Mouse (Mus musculus): ENCODE results near the gene Klhl5. TPM values are rescaled to one million over a fixed set of nuclear protein-coding genes. Genes with fewer than 3 reads are reported as not detected.

Klhl5 gene
- polyA plus RNA-seq, 1 experiment from 2014 or later: 25.3 TPM

GRCm38 (mm10) chr5:65145499-65146101 lies 38.3 kb downstream of the Klhl5 start:
- Histone ChIP-seq H3K27me3 (ENCODE audit: control insufficient read depth, insufficient read depth, low read length) (no peaks in the 10 kb centered on the region), H3K4me1 (replicated peaks; ENCODE audit: control insufficient read depth, insufficient read depth, low read length) (no peaks in the 10 kb centered on the region), H3K4me3 (ENCODE audit: low read depth, low read length) (no peak overlapping the region), H3K4me2 (replicated peaks; ENCODE audit: low read depth, low read length) (no peak overlapping the region), H3K9me3 (ENCODE audit: control insufficient read depth, low read length) (no peaks in the 10 kb centered on the region), H3K9ac (ENCODE audit: low read depth, low read length) (no peak overlapping the region), H3K27ac (ENCODE audit: low read depth, low read length) (no peak overlapping the region), H3K36me3 (ENCODE audit: control insufficient read depth, insufficient read depth, low read length) (peaks cover 2% of the 10 kb centered on the region; the same call in 1 of the 2 replicates)
- WGBS: 92% methylated on average over 9 of the region's 9 CpGs
- DNase-seq (ENCODE audit: low spot score): no peak
- ATAC-seq (ENCODE audit: low FRiP score): no peak

- Histone ChIP-seq H3K4me1 (replicated peaks; ENCODE audit: control insufficient read depth, insufficient read depth, low read length) (no peaks in the 10 kb centered on the region), H3K4me2 (replicated peaks; ENCODE audit: low read depth, low read length) (no peak overlapping the region), H3K36me3 (ENCODE audit: control insufficient read depth, insufficient read depth, low read length) (peaks cover 2% of the 10 kb centered on the region; the same call in 1 of the 2 replicates), H3K9me3 (ENCODE audit: control insufficient read depth, low read length) (no peaks in the 10 kb centered on the region), H3K9ac (ENCODE audit: low read depth, low read length) (no peak overlapping the region), H3K4me3 (ENCODE audit: low read depth, low read length) (no peak overlapping the region), H3K27me3 (ENCODE audit: control insufficient read depth, insufficient read depth, low read length) (no peaks in the 10 kb centered on the region), H3K27ac (ENCODE audit: low read depth, low read length) (no peak overlapping the region)
- WGBS: 91% methylated on average over 6 of the region's 6 CpGs
- ATAC-seq (ENCODE audit: low FRiP score): no peak
- no peak for DNase-seq (ENCODE audit: low spot score)
Observed at GRCm38 (mm10) chr5:65146749-65147148, 39.4 kb downstream of the Klhl5 start.

DNA sequence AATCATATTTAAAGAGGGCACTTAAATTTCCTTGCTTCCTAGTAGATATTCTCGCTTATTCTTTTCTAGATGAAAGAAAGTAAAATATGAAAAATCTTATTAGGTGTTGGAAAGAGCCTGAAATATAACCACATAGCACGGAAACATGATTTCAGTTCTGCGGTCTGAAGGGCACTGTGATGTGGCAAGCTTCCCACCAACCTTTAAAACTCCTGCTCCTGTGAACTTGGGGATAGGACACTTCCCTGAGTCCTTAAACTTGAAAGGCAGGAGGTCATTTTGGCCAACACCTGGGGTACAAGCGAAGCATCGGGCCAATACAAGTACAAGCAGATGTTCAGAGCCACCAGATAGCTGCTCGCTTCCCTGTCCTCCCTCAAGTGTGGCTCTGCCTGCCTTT lies 42.4 kb downstream of the Klhl5 start:
- H3K36me3 ChIP-seq (ENCODE audit: control insufficient read depth, insufficient read depth, low read length): peaks cover 2% of the 10 kb centered on the region; the same call in 1 of the 2 replicates

GRCm38 (mm10) chr5:65150376-65150955 lies 43.1 kb downstream of the Klhl5 start:
- Histone ChIP-seq H3K4me3 (ENCODE audit: low read depth, low read length) (no peak overlapping the region), H3K4me2 (replicated peaks; ENCODE audit: low read depth, low read length) (no peak overlapping the region), H3K27ac (ENCODE audit: low read depth, low read length) (no peak overlapping the region), H3K27me3 (ENCODE audit: control insufficient read depth, insufficient read depth, low read length) (no peaks in the 10 kb centered on the region), H3K9ac (ENCODE audit: low read depth, low read length) (no peak overlapping the region), H3K9me3 (ENCODE audit: control insufficient read depth, low read length) (no peaks in the 10 kb centered on the region), H3K4me1 (replicated peaks; ENCODE audit: control insufficient read depth, insufficient read depth, low read length) (no peaks in the 10 kb centered on the region), H3K36me3 (ENCODE audit: control insufficient read depth, insufficient read depth, low read length) (peaks cover 2% of the 10 kb centered on the region; the same call in 1 of the 2 replicates)
- 92% methylated on average over 8 of the region's 8 CpGs for WGBS
- ATAC-seq (ENCODE audit: low FRiP score) (no peak), DNase-seq (ENCODE audit: low spot score) (no peak)

More for the DNA sequence above, 42.4 kb downstream of the Klhl5 start:
- H3K27me3 ChIP-seq (ENCODE audit: control insufficient read depth, insufficient read depth, low read length): no peaks in the 10 kb centered on the region
- no peak for DNase-seq (ENCODE audit: low spot score)
- ATAC-seq (ENCODE audit: low FRiP score): no peak
- no peak overlapping the region for H3K4me2 ChIP-seq (replicated peaks; ENCODE audit: low read depth, low read length)
- 96% methylated on average over 6 of the region's 6 CpGs for WGBS
- no peak overlapping the region for H3K4me3 ChIP-seq (ENCODE audit: low read depth, low read length)
- no peaks in the 10 kb centered on the region for H3K4me1 ChIP-seq (replicated peaks; ENCODE audit: control insufficient read depth, insufficient read depth, low read length)
- no peaks in the 10 kb centered on the region for H3K9me3 ChIP-seq (ENCODE audit: control insufficient read depth, low read length)
- no peak overlapping the region for H3K27ac ChIP-seq (ENCODE audit: low read depth, low read length)
- no peak overlapping the region for H3K9ac ChIP-seq (ENCODE audit: low read depth, low read length)

DNA sequence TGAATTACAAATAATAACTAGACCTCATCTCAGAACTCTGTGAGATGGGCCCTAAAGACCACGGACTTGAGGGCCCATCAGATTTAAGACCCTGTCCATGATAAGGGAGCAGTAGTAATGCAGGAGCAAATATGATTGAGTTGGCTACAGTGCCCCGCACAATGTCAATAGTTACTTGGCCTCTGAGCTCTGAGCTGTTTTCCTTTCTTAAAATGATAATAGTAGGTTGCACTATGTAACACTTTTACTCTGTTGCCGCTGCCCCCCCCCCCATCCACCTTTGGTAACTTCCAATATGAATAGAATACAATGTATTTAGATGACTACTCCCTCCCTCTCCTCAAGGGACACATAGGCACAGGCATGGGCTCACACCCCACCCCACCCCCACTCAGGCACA lies 43.9 kb downstream of the Klhl5 start:
- DNase-seq (ENCODE audit: low spot score): no peak
- no peaks in the 10 kb centered on the region for H3K9me3 ChIP-seq (ENCODE audit: control insufficient read depth, low read length)
- no peak overlapping the region for H3K4me2 ChIP-seq (replicated peaks; ENCODE audit: low read depth, low read length)
- no peak overlapping the region for H3K9ac ChIP-seq (ENCODE audit: low read depth, low read length)
- ATAC-seq (ENCODE audit: low FRiP score): no peak
- H3K27ac ChIP-seq (ENCODE audit: low read depth, low read length): no peak overlapping the region
- no peak overlapping the region for H3K4me3 ChIP-seq (ENCODE audit: low read depth, low read length)
- WGBS: 99% methylated on average over 3 of the region's 3 CpGs
- H3K27me3 ChIP-seq (ENCODE audit: control insufficient read depth, insufficient read depth, low read length): no peaks in the 10 kb centered on the region
- H3K36me3 ChIP-seq (ENCODE audit: control insufficient read depth, insufficient read depth, low read length): peaks cover 2% of the 10 kb centered on the region; the same call in 1 of the 2 replicates
- H3K4me1 ChIP-seq (replicated peaks; ENCODE audit: control insufficient read depth, insufficient read depth, low read length): no peaks in the 10 kb centered on the region

DNA sequence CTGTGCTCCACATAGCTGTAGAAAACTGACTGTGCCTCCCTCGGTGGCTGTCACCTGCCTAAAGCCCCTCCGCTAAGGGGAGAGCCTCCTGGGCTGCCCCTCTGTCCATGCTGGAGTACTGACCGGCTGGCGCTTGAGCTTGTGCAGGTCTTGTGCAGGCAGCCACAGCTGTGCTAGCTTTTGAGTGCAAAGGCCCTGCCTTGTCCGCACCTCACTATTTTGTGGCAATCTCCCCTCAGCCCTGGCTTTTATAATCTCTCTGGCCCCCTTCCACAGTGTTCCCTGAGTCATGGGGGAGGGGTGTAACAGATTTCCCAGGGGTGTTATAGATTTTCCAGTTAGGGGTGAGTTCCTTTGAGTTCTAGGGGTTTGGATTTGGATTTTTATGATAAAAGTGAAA lies 44.4 kb downstream of the Klhl5 start:
- 88% methylated on average over 5 of the region's 5 CpGs for WGBS
- no peak overlapping the region for H3K4me2 ChIP-seq (replicated peaks; ENCODE audit: low read depth, low read length)
- H3K4me3 ChIP-seq (ENCODE audit: low read depth, low read length): no peak overlapping the region
- DNase-seq (ENCODE audit: low spot score) (no peak), ATAC-seq (ENCODE audit: low FRiP score) (no peak)
- no peaks in the 10 kb centered on the region for H3K9me3 ChIP-seq (ENCODE audit: control insufficient read depth, low read length)
- H3K4me1 ChIP-seq (replicated peaks; ENCODE audit: control insufficient read depth, insufficient read depth, low read length): no peaks in the 10 kb centered on the region
- no peak overlapping the region for H3K27ac ChIP-seq (ENCODE audit: low read depth, low read length)
- H3K9ac ChIP-seq (ENCODE audit: low read depth, low read length): no peak overlapping the region
- no peaks in the 10 kb centered on the region for H3K27me3 ChIP-seq (ENCODE audit: control insufficient read depth, insufficient read depth, low read length)
- peaks cover 2% of the 10 kb centered on the region; the same call in 1 of the 2 replicates for H3K36me3 ChIP-seq (ENCODE audit: control insufficient read depth, insufficient read depth, low read length)

DNA sequence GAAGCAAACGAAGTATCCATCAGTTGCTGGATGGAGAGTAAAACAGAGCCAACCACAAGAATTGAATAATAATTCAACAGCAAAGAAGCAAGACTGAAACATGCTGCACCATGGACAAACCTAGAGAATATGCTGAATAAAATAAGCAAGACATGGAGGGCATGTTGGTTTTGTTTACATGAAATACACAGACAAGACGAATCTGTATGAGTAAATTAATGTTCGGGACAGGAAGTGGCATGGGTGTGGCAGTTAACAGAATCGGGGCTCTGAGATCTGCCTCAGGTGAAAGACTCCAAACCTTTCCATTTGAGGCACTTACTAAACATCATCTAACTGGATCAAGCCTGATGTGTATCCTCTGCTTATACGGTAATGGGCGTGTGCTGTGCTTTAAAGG lies 46.9 kb downstream of the Klhl5 start:
- ATAC-seq (ENCODE audit: low FRiP score) (no peak), DNase-seq (ENCODE audit: low spot score) (no peak)
- WGBS: 89% methylated on average over 6 of the region's 6 CpGs
- Histone ChIP-seq H3K4me3 (ENCODE audit: low read depth, low read length) (no peak overlapping the region), H3K9me3 (ENCODE audit: control insufficient read depth, low read length) (no peaks in the 10 kb centered on the region), H3K27me3 (ENCODE audit: control insufficient read depth, insufficient read depth, low read length) (no peaks in the 10 kb centered on the region), H3K27ac (ENCODE audit: low read depth, low read length) (no peak overlapping the region), H3K4me1 (replicated peaks; ENCODE audit: control insufficient read depth, insufficient read depth, low read length) (no peaks in the 10 kb centered on the region), H3K9ac (ENCODE audit: low read depth, low read length) (no peak overlapping the region), H3K4me2 (replicated peaks; ENCODE audit: low read depth, low read length) (no peak overlapping the region), H3K36me3 (ENCODE audit: control insufficient read depth, insufficient read depth, low read length) (no peaks in the 10 kb centered on the region)

DNA sequence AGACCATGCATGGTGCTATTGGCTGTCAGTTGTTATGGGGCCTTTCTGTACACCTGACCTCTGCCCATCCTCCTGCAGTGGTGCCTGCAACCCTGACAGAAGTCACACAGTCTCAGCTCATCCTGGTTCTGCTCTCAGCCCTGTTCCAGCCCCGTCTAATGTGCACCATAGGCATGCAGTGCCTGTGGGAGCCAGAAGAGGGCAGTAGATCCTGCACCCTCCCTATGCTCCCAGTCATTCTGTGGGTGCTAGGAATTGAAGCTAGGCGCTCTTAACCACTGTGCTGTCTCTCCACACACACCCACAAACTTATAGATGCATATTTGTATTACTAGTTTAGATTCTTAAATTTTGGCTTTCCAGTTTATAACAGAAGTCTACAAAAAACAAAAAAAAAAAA lies 49.5 kb downstream of the Klhl5 start:
- H3K36me3 ChIP-seq (ENCODE audit: control insufficient read depth, insufficient read depth, low read length): no peaks in the 10 kb centered on the region
- ATAC-seq (ENCODE audit: low FRiP score): no peak
- 61% methylated on average over 2 of the region's 2 CpGs for WGBS

More for the DNA sequence above, 49.5 kb downstream of the Klhl5 start:
- Histone ChIP-seq H3K27ac (ENCODE audit: low read depth, low read length) (no peak overlapping the region), H3K9ac (ENCODE audit: low read depth, low read length) (no peak overlapping the region), H3K4me2 (replicated peaks; ENCODE audit: low read depth, low read length) (no peak overlapping the region), H3K4me1 (replicated peaks; ENCODE audit: control insufficient read depth, insufficient read depth, low read length) (no peaks in the 10 kb centered on the region), H3K27me3 (ENCODE audit: control insufficient read depth, insufficient read depth, low read length) (no peaks in the 10 kb centered on the region), H3K9me3 (ENCODE audit: control insufficient read depth, low read length) (no peaks in the 10 kb centered on the region), H3K4me3 (ENCODE audit: low read depth, low read length) (no peak overlapping the region)
- peak; percentile 44 for DNase-seq (ENCODE audit: low spot score)
